Mouse (Mus musculus): Measurements from ENCODE around the gene Yif1a. TPM values are rescaled to one million over a fixed set of nuclear protein-coding genes. Genes with fewer than 3 reads are reported as not detected.

Gene Yif1a
- polyA plus RNA-seq (2012; rRNA removed), result 166 and 167 TPM in 2 replicates

DNA sequence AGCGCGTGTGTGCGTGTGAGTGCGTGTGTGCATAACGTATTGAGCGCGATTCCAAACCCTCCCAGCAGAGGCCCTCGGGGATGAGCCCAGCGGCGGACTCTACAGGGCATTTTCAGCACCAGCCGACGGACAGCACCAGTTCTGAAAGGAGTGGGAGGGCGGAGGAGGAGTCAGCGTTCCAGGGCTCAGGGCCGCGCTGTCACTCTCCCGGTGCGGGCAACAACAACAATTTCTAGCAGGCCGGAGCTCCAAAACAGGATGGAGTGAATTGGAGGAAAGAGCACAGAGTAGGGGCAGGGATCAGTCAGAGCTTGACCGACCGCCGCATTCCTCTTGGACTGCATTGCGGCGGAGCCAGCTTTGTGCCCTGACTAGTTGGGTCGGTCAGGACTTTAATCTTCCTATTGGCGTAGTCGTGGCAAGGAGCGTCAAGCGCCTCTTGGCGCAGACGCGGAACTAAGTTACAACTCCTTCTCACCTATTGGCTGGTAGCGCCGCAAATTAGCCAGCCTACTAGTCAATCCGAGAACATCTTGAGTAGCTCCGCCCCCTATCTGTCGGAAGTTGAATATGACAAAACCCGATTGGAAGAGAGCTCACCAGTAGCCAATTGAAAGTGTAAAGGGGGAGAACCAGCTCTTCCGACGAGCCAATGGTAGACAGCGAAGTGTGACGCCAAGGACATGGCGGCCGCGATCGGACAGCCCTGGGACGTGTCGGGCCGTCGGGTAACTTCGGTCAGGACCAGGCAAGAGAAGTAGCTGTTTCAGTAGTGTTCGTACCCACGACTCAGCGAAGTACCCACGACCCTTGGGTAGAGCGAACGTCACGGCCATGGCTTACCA, at the start of gene Yif1a:
Yif1a (plus strand) TSS at position 655 of the 845 bp plus-strand sequence.

DNA sequence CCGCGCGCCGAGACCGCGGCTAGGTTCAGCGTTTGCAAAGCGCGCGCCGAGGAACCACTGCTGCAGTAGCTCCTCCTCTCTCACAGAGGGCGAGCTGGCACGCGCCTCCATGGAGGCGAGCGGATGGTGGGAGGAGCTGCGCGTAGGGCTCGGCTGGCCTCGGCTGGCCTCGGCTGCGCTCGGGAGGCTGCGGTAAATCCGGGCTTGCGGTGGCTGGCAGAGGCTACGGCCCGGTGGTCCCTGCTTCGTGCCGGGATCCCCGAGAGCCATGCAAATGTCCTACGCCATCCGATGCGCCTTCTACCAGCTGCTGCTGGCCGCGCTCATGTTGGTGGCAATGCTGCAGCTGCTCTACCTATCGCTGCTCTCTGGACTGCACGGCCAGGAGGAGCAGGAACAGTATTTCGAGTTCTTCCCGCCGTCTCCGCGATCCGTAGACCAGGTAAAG, 49.6 kb upstream of the Yif1a start, which contains the start of the genes B4gat1 and AC124502.3:
B4gat1 (plus strand) TSS at position 118 of the 448 bp plus-strand sequence.
AC124502.3 (plus strand) TSS at position 183 of the 448 bp plus-strand sequence.

DNA sequence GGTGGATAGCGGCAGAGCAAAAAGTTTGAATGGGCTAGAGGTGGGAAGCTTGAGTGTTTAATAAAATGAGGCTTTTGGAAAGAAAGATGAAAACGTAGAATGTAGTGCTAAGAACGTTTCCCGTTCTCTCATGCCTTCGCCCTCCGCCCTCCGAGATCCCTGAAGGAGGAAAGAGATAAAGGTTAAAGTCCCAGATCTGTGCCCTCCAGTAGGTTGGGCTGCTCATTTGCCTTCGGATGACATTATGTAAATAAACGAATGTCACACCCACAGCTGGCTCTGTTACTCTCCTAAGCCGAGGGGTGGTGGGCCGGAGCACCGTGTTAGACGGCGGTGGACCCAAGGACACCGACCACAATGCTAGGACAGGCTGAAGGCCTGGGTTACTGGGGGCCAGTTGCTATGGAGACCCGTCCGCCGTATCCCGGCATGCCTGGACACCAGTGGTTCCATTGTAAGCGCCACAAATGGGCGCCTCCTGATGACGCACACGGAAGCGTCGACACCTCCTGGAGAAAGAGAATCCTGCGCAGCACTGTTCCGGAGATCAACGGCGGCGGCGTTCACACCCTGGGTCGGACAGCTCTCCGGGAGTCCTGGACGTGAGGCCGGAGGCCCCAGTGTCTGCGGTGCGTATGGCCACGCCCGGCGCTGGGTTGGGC, 47.3 kb upstream of the Yif1a start, which contains the start of gene Brms1:
Brms1 (plus strand) TSS at position 493 of the 662 bp plus-strand sequence.

DNA sequence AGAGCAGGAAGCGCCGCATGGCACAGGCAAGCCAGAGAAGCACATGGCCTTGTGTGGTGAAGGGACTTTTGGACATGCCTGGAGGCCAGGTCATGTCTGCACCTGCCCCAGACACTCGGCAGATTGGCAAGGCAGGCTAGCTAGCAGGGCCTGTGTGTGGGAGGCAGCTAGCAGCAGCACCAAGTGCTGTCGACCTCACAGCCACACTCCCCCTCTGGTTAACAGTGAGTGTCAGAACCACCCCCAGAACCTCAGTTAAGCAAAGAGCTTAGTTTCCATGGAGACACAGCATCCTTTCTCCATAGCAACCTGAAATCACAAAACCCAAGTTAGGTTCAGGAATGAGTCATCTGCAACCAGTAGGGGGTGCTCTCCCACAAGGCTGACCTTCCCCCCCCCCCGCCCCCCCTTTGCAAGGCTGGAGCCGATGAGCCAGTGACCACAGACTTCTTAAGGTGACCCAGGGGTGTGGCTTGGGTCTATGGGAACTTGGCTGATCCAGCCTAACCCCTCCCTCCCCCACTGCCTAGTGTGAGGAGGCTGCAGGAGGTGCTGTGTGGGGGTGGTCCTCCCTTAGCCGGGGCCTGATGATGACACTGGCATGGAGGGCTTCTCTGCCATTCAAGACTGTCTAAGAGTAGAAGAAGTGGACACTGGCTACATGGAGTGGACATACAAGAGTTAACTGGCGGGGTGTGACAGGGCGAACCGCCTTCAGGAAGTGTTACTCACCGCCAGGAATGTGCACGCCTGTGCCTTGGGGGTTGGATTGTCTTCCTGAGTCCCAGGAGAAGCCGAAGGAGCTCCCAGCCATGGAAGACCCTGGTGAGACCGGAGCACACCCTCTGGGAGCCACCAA, 38.1 kb upstream of the Yif1a start, which contains the start of gene Rin1:
Rin1 (plus strand) TSS at position 435 of the 859 bp plus-strand sequence.

DNA sequence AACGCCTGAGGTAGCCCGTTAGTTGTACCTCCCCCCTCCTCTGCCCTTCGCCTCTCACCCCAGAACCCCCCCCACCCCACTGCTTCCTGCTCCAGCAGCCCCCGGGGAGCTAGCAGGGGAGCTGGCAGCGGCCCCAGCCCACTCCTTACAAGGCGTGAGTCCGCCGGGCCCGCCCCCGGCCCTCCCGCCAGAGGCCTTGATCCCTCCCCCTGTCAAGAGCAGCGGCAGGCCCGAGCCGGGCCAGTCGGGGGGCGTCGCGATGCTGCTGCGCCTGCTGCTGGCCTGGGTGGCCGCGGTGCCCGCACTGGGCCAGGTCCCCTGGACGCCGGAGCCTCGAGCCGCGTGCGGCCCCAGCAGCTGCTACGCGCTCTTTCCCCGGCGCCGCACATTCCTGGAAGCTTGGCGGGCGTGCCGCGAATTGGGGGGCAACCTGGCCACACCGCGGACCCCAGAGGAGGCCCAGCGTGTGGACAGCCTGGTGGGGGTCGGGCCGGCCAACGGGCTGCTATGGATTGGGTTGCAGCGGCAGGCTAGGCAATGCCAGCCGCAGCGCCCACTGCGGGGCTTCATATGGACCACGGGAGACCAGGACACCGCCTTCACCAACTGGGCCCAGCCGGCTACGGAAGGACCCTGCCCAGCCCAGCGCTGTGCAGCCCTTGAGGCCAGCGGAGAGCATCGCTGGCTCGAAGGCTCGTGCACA, 20.3 kb upstream of the Yif1a start, which contains the start of gene Cd248:
Cd248 (plus strand) TSS at position 212 of the 703 bp plus-strand sequence.

DNA sequence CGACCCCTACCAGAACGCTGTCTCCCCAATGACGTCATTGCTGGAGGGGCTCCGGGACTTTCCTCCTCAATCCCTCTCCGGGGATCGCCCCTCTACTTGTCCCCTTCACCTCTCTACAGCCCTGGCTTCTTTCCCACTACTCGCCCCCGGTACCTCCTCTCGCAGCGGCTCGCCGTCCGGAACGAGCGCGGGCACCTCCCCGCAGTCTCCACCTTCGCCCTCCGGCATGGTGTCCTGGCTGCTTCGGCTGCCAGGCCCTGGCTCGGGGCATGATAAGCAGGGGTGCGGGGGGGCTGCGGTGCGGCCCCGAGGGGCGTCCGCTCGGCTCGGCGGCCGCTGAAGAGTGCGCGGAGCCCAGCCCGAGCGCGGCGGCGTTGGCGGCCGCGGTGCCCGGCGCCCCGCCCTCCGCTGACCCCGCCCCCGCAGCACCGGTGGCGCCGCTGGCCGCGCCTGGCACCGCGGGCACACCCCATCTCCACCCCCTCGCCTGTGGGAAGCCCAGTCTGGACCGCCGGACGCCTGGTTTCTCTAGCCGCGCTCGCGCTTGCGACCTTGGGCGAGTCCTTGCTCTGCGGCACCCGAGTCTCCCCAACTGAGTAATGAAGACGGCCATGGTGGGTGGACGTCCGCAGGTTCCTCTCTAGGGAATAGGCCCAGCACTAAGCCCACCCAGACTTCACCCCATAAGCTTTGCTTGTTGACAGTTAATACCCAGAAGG, 3.0 kb upstream of the Yif1a start, which contains the start of gene Tmem151a:
Tmem151a (minus strand) TSS at position 387 of the 719 bp plus-strand sequence.

DNA sequence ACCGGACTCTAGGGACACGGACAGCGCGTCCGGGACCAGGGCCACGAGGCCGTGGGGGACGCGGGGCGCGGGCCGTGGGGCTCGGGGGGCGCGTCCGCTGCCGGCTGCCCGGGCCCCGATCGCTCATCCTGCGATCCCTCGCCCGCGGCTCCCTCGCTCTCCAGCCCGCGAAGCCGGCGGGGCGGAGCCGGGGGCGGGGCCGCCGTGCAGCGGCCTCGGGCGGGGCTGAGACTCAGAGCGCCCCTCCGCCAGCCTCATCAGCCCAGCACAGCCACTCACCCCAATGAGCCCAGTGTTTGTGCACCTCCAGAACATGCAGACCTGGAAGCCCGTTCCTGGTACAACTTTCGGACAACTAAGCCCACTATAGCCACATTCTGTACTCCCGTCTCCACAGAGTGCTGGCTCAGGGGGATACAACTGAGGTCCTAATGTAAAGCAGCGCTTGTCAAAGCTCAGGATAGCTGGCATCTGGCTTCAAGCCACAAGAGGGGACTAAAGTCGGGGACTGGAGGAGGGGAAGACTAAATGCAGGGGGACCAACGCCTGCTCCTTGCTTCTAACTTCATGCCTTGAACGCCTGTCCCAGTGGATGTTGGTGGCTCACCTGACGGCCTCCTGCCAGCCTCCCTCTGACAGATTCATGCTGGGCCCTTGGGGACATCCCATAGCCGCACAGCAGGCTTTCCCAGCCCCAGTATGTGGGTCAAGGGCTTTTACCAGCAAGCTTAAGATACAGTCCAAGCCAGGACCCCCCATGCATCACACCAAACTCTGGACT, 10.2 kb downstream of the Yif1a start, which contains the start of gene Cnih2:
Cnih2 (minus strand) TSS at position 159 of the 781 bp plus-strand sequence.

DNA sequence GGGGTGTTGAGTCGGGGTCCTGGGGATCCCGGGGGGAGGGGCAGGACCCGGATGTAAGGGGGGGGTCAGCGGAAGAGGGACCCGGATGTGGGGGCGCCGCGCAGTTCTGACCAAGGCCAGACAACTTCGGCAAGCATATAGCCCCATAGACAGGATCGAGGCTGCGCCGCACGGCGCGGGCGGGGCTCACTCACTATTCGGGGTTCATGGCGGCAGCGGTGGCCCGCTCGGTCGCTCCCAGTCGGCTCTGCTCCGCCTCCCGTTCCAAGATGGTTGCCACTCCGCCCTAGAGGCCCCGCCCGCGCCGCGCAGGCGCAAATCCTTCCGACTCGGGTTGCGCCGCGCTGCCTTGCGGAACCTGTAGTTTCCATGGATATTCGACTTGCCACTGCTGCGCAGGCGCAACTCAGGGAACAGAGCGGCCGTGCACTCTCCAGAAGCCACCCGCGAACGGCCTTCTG, 18.4 kb downstream of the Yif1a start, which contains the start of gene Rab1b:
Rab1b (minus strand) TSS at position 342 of the 461 bp plus-strand sequence.

DNA sequence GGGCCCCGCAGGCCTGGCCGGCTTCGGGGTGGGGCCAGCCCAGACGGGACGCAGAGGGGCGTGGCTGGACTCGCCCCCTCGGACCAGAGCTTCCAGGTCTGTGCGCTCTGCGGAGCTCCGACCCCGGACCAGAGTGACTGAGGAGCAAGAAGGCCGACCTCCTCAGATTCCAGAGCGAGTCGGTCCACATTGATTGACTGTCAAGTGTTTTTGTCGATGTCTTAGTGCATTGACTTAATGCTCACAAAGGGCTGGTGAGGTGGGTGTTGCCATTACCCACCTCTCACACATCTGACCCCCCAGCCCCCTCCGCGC, 30.0 kb downstream of the Yif1a start, which contains the start of gene Klc2:
Klc2 (minus strand) TSS at position 177 of the 315 bp plus-strand sequence.

Other genes starting within 250 kb of the Yif1a start
- gene Ccs, start 249.2 kb upstream of the Yif1a start, polyA plus RNA-seq (2012; rRNA removed), result 48.6 and 71.6 TPM in 2 replicates
- gene Ccdc87, start 249.2 kb upstream of the Yif1a start, polyA plus RNA-seq (2012; rRNA removed), result 0.29 and 0.47 TPM in 2 replicates
- 443 and 448 TPM in 2 replicates for gene Ctsf, start 233.4 kb upstream of the Yif1a start, polyA plus RNA-seq (2012; rRNA removed)
- gene Actn3, start 210.6 kb upstream of the Yif1a start, polyA plus RNA-seq (2012; rRNA removed), result 3.2 and 3.8 TPM in 2 replicates
- gene Zdhhc24, start 209.9 kb upstream of the Yif1a start, polyA plus RNA-seq (2012; rRNA removed), result 50.8 and 63.0 TPM in 2 replicates
- 9.8 and 13.1 TPM in 2 replicates for gene Bbs1, start 181.9 kb upstream of the Yif1a start, polyA plus RNA-seq (2012; rRNA removed)
- gene Dpp3, start 160.3 kb upstream of the Yif1a start, polyA plus RNA-seq (2012; rRNA removed), result 158 and 220 TPM in 2 replicates
- 12.9 and 17.8 TPM in 2 replicates for gene Peli3, start 145.4 kb upstream of the Yif1a start, polyA plus RNA-seq (2012; rRNA removed)
- gene Mrpl11, start 126.4 kb upstream of the Yif1a start, polyA plus RNA-seq (2012; rRNA removed), result 16.6 and 19.4 TPM in 2 replicates
- 2.8 and 4.2 TPM in 2 replicates for gene Npas4, start 98.2 kb upstream of the Yif1a start, polyA plus RNA-seq (2012; rRNA removed)
- gene Slc29a2, start 64.7 kb upstream of the Yif1a start, polyA plus RNA-seq (2012; rRNA removed), result 22.3 and 29.6 TPM in 2 replicates
- 69.6 and 74.6 TPM in 2 replicates for gene B4gat1, start 49.7 kb upstream of the Yif1a start, polyA plus RNA-seq (2012; rRNA removed)
- gene AC124502.3, start 49.6 kb upstream of the Yif1a start, polyA plus RNA-seq (2012; rRNA removed), result 1.6 and 2.1 TPM in 2 replicates
- 33.0 and 36.1 TPM in 2 replicates for gene Brms1, start 47.2 kb upstream of the Yif1a start, polyA plus RNA-seq (2012; rRNA removed)
- 18.2 and 24.3 TPM in 2 replicates for gene Rin1, start 38.1 kb upstream of the Yif1a start, polyA plus RNA-seq (2012; rRNA removed)
- 31.1 and 41.1 TPM in 2 replicates for gene Cd248, start 20.5 kb upstream of the Yif1a start, polyA plus RNA-seq (2012; rRNA removed)
- gene Tmem151a, start 3.0 kb upstream of the Yif1a start, polyA plus RNA-seq (2012; rRNA removed), result 8.9 and 12.9 TPM in 2 replicates
- 14.4 and 14.6 TPM in 2 replicates for gene Cnih2, start 10.0 kb downstream of the Yif1a start, polyA plus RNA-seq (2012; rRNA removed)
- gene Rab1b, start 18.5 kb downstream of the Yif1a start, polyA plus RNA-seq (2012; rRNA removed), result 228 and 236 TPM in 2 replicates
- gene Klc2, start 30.0 kb downstream of the Yif1a start, polyA plus RNA-seq (2012; rRNA removed), result 184 and 197 TPM in 2 replicates
- gene Pacs1, start 184.6 kb downstream of the Yif1a start, polyA plus RNA-seq (2012; rRNA removed), result 59.2 and 59.9 TPM in 2 replicates
- gene Sf3b2, start 206.9 kb downstream of the Yif1a start, polyA plus RNA-seq (2012; rRNA removed), result 146 and 169 TPM in 2 replicates
- gene Gal3st3, start 209.8 kb downstream of the Yif1a start, polyA plus RNA-seq (2012; rRNA removed), result 0.67 and 0.79 TPM in 2 replicates
- not detected in 2 replicates for gene Catsper1, start 247.2 kb downstream of the Yif1a start, polyA plus RNA-seq (2012; rRNA removed)